In genomic region chr11:31168831-31169160, GRCm38 (mm10) we compare ENCODE assay signal across 8 mouse cellular contexts. TPM values are rescaled to one million over a fixed set of nuclear protein-coding genes. Genes with fewer than 3 reads are reported as not detected.
DNase-seq lines count a peak whose midpoint lies in the region; ATAC-seq and TF ChIP-seq lines count a peak whose summit lies in the region.

No protein-coding gene starts in this region.

- DNase-seq in liver, adult 2 months (ENCODE audit: extremely low read depth, low read depth, low spot score): peak; percentile 15
- no peak for DNase-seq in liver
- DNase-seq in adrenal gland, postnatal 14 days: no peak
- no peak for DNase-seq in kidney, adult 9 months
- DNase-seq in ovary, postnatal 10 days (ENCODE audit: low spot score): no peak

- H3K27me3 ChIP-seq in liver, adult 2 months (ENCODE audit: control insufficient read depth, insufficient read depth, low read length): no peaks in the 10 kb centered on the region
- no peaks in the 10 kb centered on the region for H3K27me3 ChIP-seq in intestine, postnatal 0 days (replicated peaks; ENCODE audit: control insufficient read depth, insufficient read depth, low read length)
- no peaks in the 10 kb centered on the region for H3K27me3 ChIP-seq in neural tube, embryonic 15.5 days (replicated peaks)

- no peak overlapping the region for H3K27ac ChIP-seq in liver, adult 2 months (replicated peaks; ENCODE audit: insufficient read depth, low read depth, low read length)
- H3K27ac ChIP-seq in intestine, postnatal 0 days (ENCODE audit: low read depth, low read length): no peak overlapping the region
- H3K27ac ChIP-seq in neural tube, embryonic 15.5 days (replicated peaks): no peak overlapping the region

- no peaks in the 10 kb centered on the region for H3K79me2 ChIP-seq in liver, adult 2 months (ENCODE audit: control insufficient read depth, insufficient read depth, low read length)

- no peaks in the 10 kb centered on the region for H3K36me3 ChIP-seq in liver, adult 2 months (ENCODE audit: control insufficient read depth, insufficient read depth, low read length)
- H3K36me3 ChIP-seq in intestine, postnatal 0 days (ENCODE audit: control insufficient read depth, insufficient read depth): no peaks in the 10 kb centered on the region
- H3K36me3 ChIP-seq in neural tube, embryonic 15.5 days: no peaks in the 10 kb centered on the region

- H3K9ac ChIP-seq in liver, adult 2 months (ENCODE audit: low read depth, low read length): no peak overlapping the region
- H3K9ac ChIP-seq in intestine, postnatal 0 days (ENCODE audit: low read depth, low read length): no peak overlapping the region
- H3K9ac ChIP-seq in neural tube, embryonic 15.5 days (replicated peaks): no peak overlapping the region

- peak; percentile 31 for ATAC-seq in erythroid progenitor cell, adult 5-6 weeks (replicated peaks; ENCODE audit: low FRiP score, poor library complexity, severe bottlenecking)
- no peak for ATAC-seq in intestine, postnatal 0 days
- ATAC-seq in neural tube, embryonic 15.5 days (ENCODE audit: low FRiP score): no peak

- H3K9me3 ChIP-seq in intestine, postnatal 0 days (ENCODE audit: control insufficient read depth): no peaks in the 10 kb centered on the region
- H3K9me3 ChIP-seq in neural tube, embryonic 15.5 days (replicated peaks): no peaks in the 10 kb centered on the region

- no peak for TF ChIP-seq POLR2A in liver, adult 2 months (IDR thresholded peaks at IDR 0.05; ENCODE audit: extremely low read depth, insufficient read depth, low read length)

- peak overlapping the region; percentile 66 for H3K4me2 ChIP-seq in intestine, postnatal 0 days (replicated peaks; ENCODE audit: low read depth)
- H3K4me2 ChIP-seq in neural tube, embryonic 15.5 days: peak overlapping the region; percentile 66

- 44% methylated on average over 2 of the region's 2 CpGs for WGBS in liver, adult 2 months
- 41% methylated on average over 2 of the region's 2 CpGs for WGBS in intestine, postnatal 0 days
- WGBS in neural tube, embryonic 15.5 days: 45% methylated on average over 2 of the region's 2 CpGs

- H3K4me1 ChIP-seq in liver, adult 2 months (ENCODE audit: control insufficient read depth, insufficient read depth, low read length): peaks cover 4% of the 10 kb centered on the region; the same call in 1 of the 2 replicates
- no peaks in the 10 kb centered on the region for H3K4me1 ChIP-seq in intestine, postnatal 0 days (replicated peaks; ENCODE audit: control insufficient read depth, insufficient read depth, low read length)
- H3K4me1 ChIP-seq in neural tube, embryonic 15.5 days: peaks cover 9% of the 10 kb centered on the region

- H3K4me3 ChIP-seq in liver, adult 2 months (ENCODE audit: insufficient read depth, low read depth, low read length): peak overlapping the region; percentile 48
- peak overlapping the region; percentile 43 for H3K4me3 ChIP-seq in intestine, postnatal 0 days (ENCODE audit: low read depth, low read length)
- H3K4me3 ChIP-seq in neural tube, embryonic 15.5 days (replicated peaks): peak overlapping the region; percentile 47

- TF ChIP-seq CTCF in liver, adult 2 months (IDR thresholded peaks at IDR 0.05; ENCODE audit: low read depth, low read length): no peak
- no peak for TF ChIP-seq CTCF in intestine, postnatal 0 days (IDR thresholded peaks at IDR 0.05; ENCODE audit: low read depth)

RNA-seq across cellular contexts. Expression of gene Gm17332, which starts 13.5 kb away (rescaled TPM):
- not detected in 2 replicates for total RNA-seq in liver, adult 2 months (2014; rRNA removed)
- polyA plus RNA-seq in liver, adult 2 months (2012; rRNA removed): not detected in 2 replicates
- total RNA-seq in erythroid progenitor cell, adult 5-6 weeks (2015; ENCODE audit: low replicate concordance): not detected in 2 replicates
- total RNA-seq in erythroid progenitor cell, adult 5-6 weeks (2017; ENCODE audit: low replicate concordance): not detected in 2 replicates
- polyA plus RNA-seq in intestine, postnatal 0 days (2015; fragmentation: Nextera tagmentation; extraction: Ambion mirVana): not detected in 2 replicates
- polyA plus RNA-seq in neural tube, embryonic 15.5 days (2015; fragmentation: Nextera tagmentation; extraction: Ambion mirVana): not detected in 2 replicates
- not detected in 2 replicates for total RNA-seq in adrenal gland, postnatal 14 days (2021)
